15 mouse cellular contexts compared by ENCODE assay signal in genomic region chr19:56838942-56839706, GRCm38 (mm10). TPM values are rescaled to one million over a fixed set of nuclear protein-coding genes. Genes with fewer than 3 reads are reported as not detected.
A peak's percentile ranks its signal among the peaks of the same experiment; 100 is the strongest.
DNase-seq lines count a peak whose midpoint lies in the region; ATAC-seq and TF ChIP-seq lines count a peak whose summit lies in the region.
"Had no signal": no experiment of that assay in that cellular context is flagged by ENCODE, and none has a peak within 500 bp of the region (broad histone marks: within the 10 kb centered on the region; RNA-seq: fewer than 3 reads in every experiment).

No protein-coding gene starts in this region.

- 78% methylated on average over 17 of the region's 17 CpGs for WGBS in heart, embryonic 10.5 days
- WGBS in lung, postnatal 0 days: 79% methylated on average over 17 of the region's 17 CpGs

- H3K27ac ChIP-seq in heart, embryonic 10.5 days: no peak overlapping the region
- H3K27ac ChIP-seq in lung, postnatal 0 days (ENCODE audit: low read length): no peak overlapping the region
- H3K27ac ChIP-seq: hindbrain, embryonic 10.5 days; liver, embryonic 13.5 days; neural tube, embryonic 15.5 days had no signal

- DNase-seq in heart, adult 11 months: peak; percentile 94
- no peak for DNase-seq in heart, embryonic 10.5 days (ENCODE audit: low spot score)
- DNase-seq in lung, postnatal 0 days (ENCODE audit: low spot score): no peak
- no peak for DNase-seq in lung, postnatal 10 days
- peak; percentile 20 for DNase-seq in gastrocnemius, postnatal 10 days
- peak; percentile 33 for DNase-seq in skeletal muscle tissue, adult 2 months (ENCODE audit: low read depth, low spot score)
- DNase-seq in spleen, postnatal 36 days (ENCODE audit: low spot score in 2 of 2): no peak
- DNase-seq in frontal cortex, postnatal 14 days (ENCODE audit: low spot score in 2 of 2): no peak
- DNase-seq: cerebellum, postnatal 36 days; kidney, adult 11 months; liver, embryonic 13.5 days; thymus, postnatal 36 days had no signal

- peak; percentile 48 for TF ChIP-seq CTCF in lung, postnatal 0 days (IDR thresholded peaks at IDR 0.05)

- no peaks in the 10 kb centered on the region for H3K27me3 ChIP-seq in heart, embryonic 10.5 days (ENCODE audit: insufficient read depth, poor library complexity, severe bottlenecking)
- no peaks in the 10 kb centered on the region for H3K27me3 ChIP-seq in lung, postnatal 0 days (replicated peaks; ENCODE audit: insufficient read depth, low read length)
- H3K27me3 ChIP-seq: liver, embryonic 13.5 days; neural tube, embryonic 15.5 days had no signal

- ATAC-seq in lung, postnatal 0 days: no peak

- H3K9me3 ChIP-seq in heart, embryonic 10.5 days: no peaks in the 10 kb centered on the region
- H3K9me3 ChIP-seq in lung, postnatal 0 days (ENCODE audit: low read length): no peaks in the 10 kb centered on the region
- H3K9me3 ChIP-seq: hindbrain, embryonic 10.5 days; liver, embryonic 13.5 days; neural tube, embryonic 15.5 days had no signal

- H3K4me1 ChIP-seq in heart, embryonic 10.5 days: 0 out of 2 replicates have a peak, but pooled peaks cover 3% of the 10 kb centered on the region
- H3K4me1 ChIP-seq in lung, postnatal 0 days (ENCODE audit: insufficient read depth, low read depth, low read length): no peaks in the 10 kb centered on the region
- H3K4me1 ChIP-seq: hindbrain, embryonic 10.5 days; liver, embryonic 13.5 days had no signal

- no peak overlapping the region for H3K4me3 ChIP-seq in heart, embryonic 10.5 days
- no peak overlapping the region for H3K4me3 ChIP-seq in lung, postnatal 0 days (ENCODE audit: low read depth, low read length)
- H3K4me3 ChIP-seq: hindbrain, embryonic 10.5 days; liver, embryonic 13.5 days; neural tube, embryonic 15.5 days had no signal

- no peak overlapping the region for H3K4me2 ChIP-seq in lung, postnatal 0 days (replicated peaks; ENCODE audit: low read depth, low read length)
- H3K4me2 ChIP-seq: liver, embryonic 13.5 days; neural tube, embryonic 15.5 days had no signal

- H3K9ac ChIP-seq in lung, postnatal 0 days (replicated peaks; ENCODE audit: low read depth): no peak overlapping the region
- H3K9ac ChIP-seq: liver, embryonic 13.5 days; neural tube, embryonic 15.5 days had no signal

- TF ChIP-seq EP300 in lung, postnatal 0 days (IDR thresholded peaks at IDR 0.05): no peak

- H3K36me3 ChIP-seq in heart, embryonic 10.5 days: no peaks in the 10 kb centered on the region
- no peaks in the 10 kb centered on the region for H3K36me3 ChIP-seq in lung, postnatal 0 days (ENCODE audit: insufficient read depth, low read length)
- H3K36me3 ChIP-seq: hindbrain, embryonic 10.5 days; liver, embryonic 13.5 days; neural tube, embryonic 15.5 days had no signal

RNA-seq across cellular contexts. Expression of gene Tdrd1, which starts 13.1 kb away (rescaled TPM):
- 1.0 TPM in 2 replicates for polyA plus RNA-seq in heart, embryonic 10.5 days (2016; fragmentation: Nextera tagmentation; extraction: Ambion mirVana)
- not detected in 2 replicates for polyA plus RNA-seq in lung, postnatal 0 days (2015; fragmentation: Nextera tagmentation; extraction: Ambion mirVana)
- not detected for total RNA-seq in gastrocnemius, postnatal 10 days (2021)

RNA-seq across cellular contexts. Expression of gene Ccdc186, which starts 17.1 kb away (rescaled TPM):
- 14.7 and 15.2 TPM in 2 replicates for polyA plus RNA-seq in heart, embryonic 10.5 days (2016; fragmentation: Nextera tagmentation; extraction: Ambion mirVana)
- polyA plus RNA-seq in lung, postnatal 0 days (2015; fragmentation: Nextera tagmentation; extraction: Ambion mirVana): 27.9 and 29.1 TPM in 2 replicates
- 10 to 100 TPM; 23.1 to 29.0 TPM for total RNA-seq in gastrocnemius, postnatal 10 days (2021)

RNA-seq across cellular contexts. Expression of gene Vwa2, which starts 34.9 kb away (rescaled TPM):
- polyA plus RNA-seq in heart, embryonic 10.5 days (2016; fragmentation: Nextera tagmentation; extraction: Ambion mirVana): 0.38 and 1.9 TPM in 2 replicates
- polyA plus RNA-seq in lung, postnatal 0 days (2015; fragmentation: Nextera tagmentation; extraction: Ambion mirVana): 0.48 and 0.63 TPM in 2 replicates
- not detected for total RNA-seq in gastrocnemius, postnatal 10 days (2021)
- total RNA-seq: adrenal gland, adult 18-20 months had no signal
- polyA plus RNA-seq: liver, embryonic 13.5 days had no signal

Comparison
In these comparisons a context has a peak if more than half of its experiments do, and no peak if none do; other contexts are left out.
1. DNase-seq: peak in heart, adult 11 months (single experiment), gastrocnemius, postnatal 10 days (single experiment) and skeletal muscle tissue, adult 2 months (single experiment); none in heart, embryonic 10.5 days (single experiment), lung, postnatal 0 days (single experiment), lung, postnatal 10 days (single experiment), spleen, postnatal 36 days (0 of 2) and frontal cortex, postnatal 14 days (0 of 2).